Mouse (Mus musculus) gastrocnemius, postnatal 4 days (tissue): ENCODE measurements around the gene Gpc6. TPM values are rescaled to one million over a fixed set of nuclear protein-coding genes. Genes with fewer than 3 reads are reported as not detected.

Source experiments
- DNase-seq, 2 experiments: peaks; one replicate each; pipeline ENCODE4 v3.0.0; 2021 to 2022; ENCODE audit warnings: low spot score in 2 of 2, mixed read lengths in 2 of 2
- total RNA-seq, 2 experiments: library from RNA; stranded (reverse); gene quantifications; 2 replicates each; pipeline ENCODE4 v1.2.3; 2021

The Gpc6 gene
- total RNA-seq, 2 experiments from 2014 or later, result 23.6 to 26.7 TPM

DNA sequence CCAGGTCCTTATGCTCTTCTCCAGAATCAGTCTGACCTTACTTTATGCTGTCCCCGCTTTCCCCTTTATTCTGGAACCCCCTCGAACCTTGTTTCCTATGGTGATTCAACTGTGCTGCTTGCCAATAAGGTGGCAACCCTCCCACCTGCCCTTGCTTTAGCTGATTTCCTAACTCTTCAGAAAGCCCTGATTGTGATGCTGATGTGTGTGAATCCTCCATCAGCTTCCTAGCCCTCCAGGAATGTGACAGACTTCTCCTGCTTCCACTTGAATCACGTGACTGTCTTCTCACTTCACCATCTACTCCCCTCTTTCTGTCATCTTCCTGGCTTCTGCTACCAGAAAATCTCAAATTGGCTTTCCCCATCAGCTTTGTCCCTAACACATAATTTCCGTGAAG is 305.4 kb downstream of the Gpc6 start:
- no peak for DNase-seq

DNA sequence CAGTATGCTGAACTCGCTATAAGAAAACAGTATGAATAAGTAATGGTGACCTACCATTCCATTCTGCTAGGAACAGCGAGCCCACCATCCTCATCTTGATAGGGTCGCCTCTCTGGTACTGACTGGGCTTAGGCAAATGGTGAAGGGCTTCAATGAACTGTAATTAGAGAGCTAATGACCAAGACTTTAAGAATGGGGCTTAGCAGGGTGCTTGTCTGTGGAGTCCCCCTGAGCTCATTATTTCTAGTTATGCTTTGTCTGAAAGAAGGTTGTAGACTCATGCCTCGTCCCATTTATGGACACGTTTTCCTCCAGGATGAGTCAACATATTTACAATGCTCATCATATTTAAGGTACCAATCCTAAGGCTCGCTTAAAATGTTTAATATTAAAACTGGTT is 313.1 kb downstream of the Gpc6 start:
- no peak for DNase-seq

GRCm38 (mm10) chr14:117239694-117240427 is 314.7 kb downstream of the Gpc6 start:
- DNase-seq, result no peak

- no peak for DNase-seq
Measured at GRCm38 (mm10) chr14:117245631-117246030, 320.5 kb downstream of the Gpc6 start.

GRCm38 (mm10) chr14:117256192-117256591 is 331.1 kb downstream of the Gpc6 start:
- no peak for DNase-seq

GRCm38 (mm10) chr14:117265653-117266052 is 340.5 kb downstream of the Gpc6 start:
- no peak for DNase-seq

DNA sequence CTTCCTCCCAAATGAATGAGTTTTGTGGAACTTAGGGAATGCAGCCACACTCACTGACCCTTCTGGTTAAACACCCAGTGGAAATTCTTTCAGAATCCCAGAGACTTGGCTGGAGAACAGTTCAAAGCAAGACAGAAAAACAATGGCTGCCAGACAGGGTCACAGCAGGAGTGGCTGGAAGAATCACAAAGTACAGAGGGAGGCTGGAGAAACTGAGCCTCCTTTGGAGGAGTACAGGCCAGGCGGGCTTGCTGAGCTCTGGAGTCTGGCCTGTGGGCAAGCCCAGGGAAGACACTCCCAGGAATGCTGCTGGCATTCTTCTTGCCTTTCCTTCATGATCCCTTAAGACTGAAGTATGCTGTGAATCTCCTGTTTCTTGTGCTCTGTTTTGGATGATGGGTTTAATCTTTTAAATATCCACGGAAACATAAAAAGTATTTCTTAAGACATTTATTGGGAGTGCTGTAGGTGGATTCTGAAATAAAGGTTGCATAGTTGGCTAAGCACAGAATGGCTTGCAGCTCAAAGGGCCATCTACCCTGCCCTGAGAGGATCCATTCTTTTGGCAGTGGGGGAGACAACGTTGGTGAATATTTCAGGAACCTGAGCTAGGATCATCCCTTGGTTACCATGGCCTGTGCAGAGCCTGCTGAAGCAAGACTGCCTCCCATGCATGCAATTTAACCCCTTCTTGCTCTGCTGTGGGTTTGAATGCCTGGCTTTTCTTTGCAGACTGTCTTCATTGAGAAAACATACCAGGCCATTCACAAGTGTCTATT is 342.9 kb downstream of the Gpc6 start:
- DNase-seq, result no peak

DNA sequence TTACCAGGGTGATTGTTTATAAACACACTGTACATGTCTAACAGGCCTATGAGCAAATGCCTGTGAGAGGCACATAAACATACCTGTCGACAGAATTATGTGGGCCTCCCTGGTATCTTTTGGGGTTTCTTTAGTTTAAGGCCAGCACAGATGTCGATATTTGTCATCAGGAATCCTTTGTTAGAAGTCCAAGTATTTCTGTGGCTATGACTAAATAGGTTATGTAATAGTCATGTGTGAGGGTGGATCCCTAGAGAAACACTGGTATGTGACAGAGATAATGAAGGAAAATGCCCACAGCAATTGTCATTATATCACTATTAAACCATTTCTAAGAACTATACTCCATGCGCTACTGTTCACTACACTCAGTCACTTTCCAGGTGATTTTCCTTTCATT is 358.5 kb downstream of the Gpc6 start:
- no peak for DNase-seq

- no peak for DNase-seq
Measured at GRCm38 (mm10) chr14:117293746-117294145, 368.6 kb downstream of the Gpc6 start.

DNA sequence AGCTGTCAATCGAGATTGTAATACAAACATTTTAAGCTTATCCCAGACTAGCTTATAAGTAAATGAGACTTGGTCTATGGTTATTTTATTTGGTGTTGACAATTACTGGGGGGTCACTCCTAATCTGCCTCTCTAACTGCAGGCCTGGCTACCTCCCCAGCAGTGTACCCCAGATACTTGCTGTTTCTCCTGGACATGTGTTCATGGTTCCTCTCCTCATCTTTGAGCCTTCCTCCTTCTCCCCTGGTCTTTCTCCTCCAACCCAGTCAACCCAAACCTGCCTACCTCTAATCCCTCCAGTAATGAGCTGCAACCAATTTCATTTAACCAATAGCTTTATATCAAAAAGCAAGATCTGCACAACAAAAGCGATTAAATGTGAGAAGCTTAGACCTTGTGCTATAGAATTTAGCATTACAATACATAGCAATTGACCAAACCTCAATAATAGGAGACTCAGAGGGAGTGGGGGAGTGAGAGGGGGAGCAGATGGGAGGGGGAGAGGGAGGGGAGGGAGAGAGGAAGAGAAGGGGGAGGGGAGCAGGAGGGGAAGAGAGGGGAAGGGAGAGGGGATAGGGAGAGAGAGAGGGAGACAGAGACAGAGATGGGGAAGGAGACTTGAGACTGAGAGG is 371.2 kb downstream of the Gpc6 start:
- DNase-seq, result no peak

DNA sequence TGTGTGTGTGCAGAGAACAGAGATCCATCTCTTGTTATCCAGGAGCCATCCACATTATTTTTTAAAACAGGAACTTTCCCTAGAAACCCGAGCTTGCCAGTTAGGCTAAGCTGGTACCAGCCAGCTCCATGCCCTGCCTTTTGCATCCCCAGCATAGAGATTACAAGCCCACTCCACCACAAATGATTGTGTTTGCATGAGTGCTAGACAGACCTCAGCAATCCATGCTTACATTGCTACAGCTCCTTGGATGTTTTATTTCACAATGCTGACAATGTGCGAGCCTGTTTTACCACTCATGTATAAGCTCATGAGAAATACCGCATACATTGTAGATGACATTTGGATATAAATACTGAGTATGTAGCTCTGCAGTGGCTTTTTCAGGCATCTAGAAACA is 375.9 kb downstream of the Gpc6 start:
- no peak for DNase-seq

GRCm38 (mm10) chr14:117303901-117304722 is 379.0 kb downstream of the Gpc6 start:
- DNase-seq, result no peak

GRCm38 (mm10) chr14:117304723-117305010 is 379.6 kb downstream of the Gpc6 start:
- no peak for DNase-seq

GRCm38 (mm10) chr14:117309997-117310520 is 384.9 kb downstream of the Gpc6 start:
- DNase-seq, result no peak

DNA sequence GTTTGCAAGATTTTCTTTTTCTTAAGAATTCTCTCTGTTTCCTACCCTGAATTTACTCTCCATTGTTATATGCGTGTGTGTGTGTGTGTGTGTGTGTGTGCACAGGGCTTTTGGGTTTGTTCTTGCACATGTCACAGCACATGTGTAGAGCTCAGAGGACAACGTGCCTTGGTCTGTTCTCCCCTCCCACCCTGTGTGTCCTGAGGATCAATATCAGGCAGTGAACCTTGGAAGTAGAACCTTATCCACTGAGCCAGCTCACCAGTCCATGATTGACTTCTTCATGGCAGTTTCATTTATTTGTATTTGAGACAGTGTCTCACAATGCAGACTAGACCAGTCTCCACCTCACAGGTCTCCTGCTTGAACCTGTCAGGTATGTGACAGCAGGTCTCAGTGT is 399.1 kb downstream of the Gpc6 start:
- DNase-seq, result no peak

DNA sequence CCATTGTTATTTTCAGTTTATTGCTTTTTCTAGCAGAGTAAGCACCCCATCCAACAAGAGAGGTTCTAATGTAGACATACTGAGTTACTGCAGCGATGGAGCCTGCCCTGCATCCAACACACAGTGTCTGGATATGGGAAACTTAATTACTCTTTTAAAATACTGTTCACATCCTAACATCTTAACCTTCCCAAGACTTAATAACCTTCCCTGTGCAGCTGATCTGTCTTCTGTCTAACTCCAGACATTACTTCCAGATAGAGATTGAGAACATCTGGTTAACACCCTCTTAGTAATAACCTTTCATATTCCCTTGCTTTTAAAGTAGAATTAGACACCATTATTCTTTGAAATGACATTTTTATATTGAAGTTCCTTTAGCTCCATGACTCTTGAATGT is 407.1 kb downstream of the Gpc6 start:
- no peak for DNase-seq

GRCm38 (mm10) chr14:117337271-117337670 is 412.2 kb downstream of the Gpc6 start:
- DNase-seq, result no peak

DNA sequence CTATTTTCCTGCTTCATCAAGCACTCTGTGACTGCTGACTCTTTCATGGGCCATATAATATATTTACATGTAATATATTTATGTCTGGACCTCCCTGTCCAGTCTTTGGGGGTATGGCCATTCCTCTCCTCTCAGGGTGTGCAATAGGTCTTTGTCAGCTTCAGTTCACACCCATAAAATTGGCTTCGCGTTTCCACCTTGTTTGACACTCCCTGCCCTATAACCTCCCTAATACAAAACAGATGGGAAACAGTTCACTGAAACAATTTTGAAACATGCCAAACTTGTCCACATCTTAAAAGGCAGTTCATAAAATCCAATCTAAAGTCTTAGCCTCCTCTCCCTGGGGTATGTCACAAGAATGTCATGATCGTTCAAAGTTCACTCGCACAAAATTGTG is 415.4 kb downstream of the Gpc6 start:
- DNase-seq, result no peak

DNA sequence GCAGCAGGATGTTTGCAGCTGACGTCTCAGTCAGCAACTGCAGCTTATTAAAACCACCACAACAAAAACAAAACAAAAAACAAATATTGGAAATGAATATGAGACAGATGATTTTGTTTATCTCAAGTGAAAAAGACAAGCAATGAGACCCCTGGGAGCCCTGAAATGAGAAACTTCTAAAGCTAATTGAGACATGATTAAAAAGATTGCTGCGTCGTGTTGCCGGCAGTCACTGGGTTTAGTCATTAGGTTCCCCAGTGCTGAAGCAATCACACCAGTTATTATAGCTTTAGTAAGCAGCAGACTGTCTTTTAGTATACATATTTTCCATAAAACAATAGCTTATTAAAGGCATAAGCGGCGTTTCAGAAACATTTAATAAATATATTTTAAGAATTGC is 419.4 kb downstream of the Gpc6 start:
- no peak for DNase-seq

DNA sequence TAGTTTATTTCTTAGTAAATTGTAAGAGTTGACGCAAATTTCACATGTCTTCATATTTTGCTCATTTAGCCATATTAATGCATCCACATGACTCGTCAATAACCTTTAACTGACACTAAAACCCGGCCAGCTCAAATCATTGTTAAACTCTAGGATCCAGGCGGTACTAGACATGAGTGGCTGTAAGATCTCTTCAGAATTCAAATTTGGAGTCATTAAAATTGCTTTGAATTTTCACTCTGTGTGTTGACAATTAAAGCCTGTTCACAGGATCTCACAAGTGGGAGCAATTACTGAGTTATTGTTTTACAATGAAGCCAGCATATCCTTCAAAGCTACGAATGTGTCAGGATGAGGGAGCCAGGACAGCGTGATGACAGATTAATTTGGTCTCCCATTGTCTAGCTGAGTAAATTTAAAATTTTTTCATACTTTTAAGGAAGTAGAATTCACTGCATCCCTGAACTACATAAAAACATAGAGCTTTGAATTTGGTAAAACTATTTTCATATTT is 421.3 kb downstream of the Gpc6 start:
- DNase-seq, result no peak

DNA sequence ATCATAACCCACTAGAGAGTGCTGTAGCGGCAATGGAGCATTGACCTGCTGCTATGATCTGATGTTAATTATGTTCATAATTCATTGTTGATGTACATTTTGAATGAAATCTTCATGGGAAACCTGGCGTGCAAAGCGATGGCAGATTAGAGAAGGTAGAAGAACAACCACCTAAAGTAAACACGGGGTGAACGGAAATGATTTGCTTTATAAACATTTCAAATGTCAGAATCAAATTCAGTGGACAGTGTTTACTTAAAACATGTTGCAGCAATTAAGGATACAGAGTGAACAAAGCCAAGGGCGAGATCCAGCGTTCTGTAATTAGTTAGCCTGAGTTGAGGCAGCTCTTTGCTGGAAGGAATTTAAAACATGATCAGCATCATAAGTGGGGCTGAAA is 426.2 kb downstream of the Gpc6 start:
- DNase-seq, result no peak
